Mouse (Mus musculus) urinary bladder, postnatal 25 days (tissue): ENCODE results near the gene Kcnab1.

Experiments used
- DNase-seq: peaks from one replicate; pipeline ENCODE4 v3.0.0; 2022; ENCODE audit warnings: low spot score

Gene Kcnab1

GRCm38 (mm10) chr3:65108945-65109921 lies at the start of gene Kcnab1:
Gene Kcnab1 (plus strand): TSS chr3:65109384.
- DNase-seq = no peak

- no peak for DNase-seq
These were observed 20.9 kb upstream of the Kcnab1 start for GRCm38 (mm10) chr3:65088295-65088694.

DNA sequence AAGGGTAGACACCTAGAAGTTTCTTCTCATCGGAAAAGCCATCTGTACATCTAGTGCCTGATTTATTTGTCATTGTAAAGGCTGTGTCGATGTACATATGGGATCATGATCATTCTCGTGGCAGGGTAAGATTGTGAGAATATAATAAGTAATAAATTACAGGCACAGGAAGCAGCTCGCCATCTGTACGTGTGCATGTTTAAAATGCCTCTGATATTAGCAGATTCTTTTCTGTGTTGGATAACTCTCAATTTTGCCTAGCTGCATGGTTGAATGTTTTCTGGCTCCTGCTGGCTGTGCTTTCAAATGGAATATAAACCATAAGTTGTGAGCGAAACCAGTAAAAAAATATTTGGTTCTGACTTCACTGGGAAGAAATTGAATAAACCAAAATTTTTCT lies 5.1 kb upstream of the Kcnab1 start:
- DNase-seq = no peak

DNA sequence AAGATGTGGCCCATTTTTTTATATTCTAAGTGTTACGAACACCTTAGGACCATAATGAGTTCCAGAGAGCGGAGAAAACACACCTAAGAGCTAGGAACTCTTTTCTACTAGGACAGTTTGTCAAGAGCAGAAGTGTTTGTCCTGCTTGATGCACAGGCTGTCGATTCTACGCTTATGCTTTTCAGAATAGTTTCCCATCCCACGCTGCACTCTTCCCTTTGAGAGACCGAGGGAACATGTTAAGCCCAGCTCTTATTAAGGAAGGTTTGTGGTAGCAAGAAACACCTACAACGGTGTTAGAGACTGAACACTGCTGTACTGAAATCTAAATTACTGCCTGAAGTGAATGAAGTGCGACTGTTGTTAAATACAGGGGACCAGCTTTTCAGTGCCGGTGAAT lies 1.0 kb downstream of the Kcnab1 start:
- no peak for DNase-seq

DNA sequence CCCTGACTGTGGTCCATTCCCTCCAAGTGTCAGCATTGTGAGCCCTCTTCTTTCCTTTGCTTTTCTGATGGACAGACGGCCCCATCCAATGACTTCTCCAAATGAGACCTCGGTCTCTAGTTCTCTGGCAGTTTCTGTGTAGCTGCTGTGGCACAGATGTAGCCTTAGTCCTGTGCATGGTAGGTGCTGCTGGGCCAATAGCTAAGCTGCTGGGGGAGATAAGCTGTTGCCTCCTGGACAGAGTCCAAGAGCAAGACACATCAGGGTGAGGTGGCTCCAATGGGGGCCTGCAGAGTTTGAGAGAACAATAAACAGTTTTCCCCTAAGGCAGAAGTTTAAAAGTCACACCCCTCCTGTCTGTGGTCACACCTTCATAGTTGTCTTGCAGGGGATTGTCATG lies 2.0 kb downstream of the Kcnab1 start:
- DNase-seq = no peak

DNA sequence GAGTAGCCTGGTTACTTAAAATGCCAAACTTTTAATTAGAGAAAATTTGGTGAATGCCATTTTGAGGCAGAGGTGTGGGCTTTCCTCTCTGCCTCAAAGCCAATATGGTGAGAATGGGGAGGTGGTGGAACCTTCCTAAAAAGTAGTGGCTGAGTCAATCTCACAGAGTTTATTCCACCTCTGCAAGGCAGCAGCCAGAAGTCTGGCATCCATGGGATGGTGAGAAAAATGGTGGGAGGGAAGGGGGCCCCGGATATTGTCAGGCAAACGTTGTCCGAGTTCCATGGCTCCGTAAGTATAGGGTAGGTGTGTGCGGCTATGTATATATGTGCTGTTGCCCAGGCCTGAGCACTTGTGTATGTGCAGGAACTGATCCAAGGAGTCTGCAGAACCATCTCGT lies 6.0 kb downstream of the Kcnab1 start:
- no peak for DNase-seq

- no peak for DNase-seq
These were observed 7.8 kb downstream of the Kcnab1 start for GRCm38 (mm10) chr3:65116958-65117357.

DNA sequence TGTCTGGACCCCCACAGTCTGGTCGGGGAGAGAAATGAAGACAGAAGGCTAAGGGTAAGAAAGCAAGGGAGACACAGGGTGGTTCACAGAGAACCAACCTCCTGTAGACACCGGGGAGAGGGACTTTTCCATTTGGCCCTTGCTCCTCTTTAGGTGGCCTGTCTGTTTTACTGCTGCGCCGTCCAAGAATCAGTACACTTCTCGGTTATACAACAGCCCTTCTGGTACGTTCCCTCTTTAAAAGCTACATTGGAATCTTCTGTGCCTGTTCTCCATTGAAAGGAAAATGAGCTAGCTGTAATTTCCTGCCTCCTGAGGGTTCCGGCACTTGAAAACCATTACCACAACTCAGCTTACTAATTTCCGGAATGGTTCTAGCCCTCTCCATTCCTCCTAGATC lies 8.2 kb downstream of the Kcnab1 start:
- DNase-seq = no peak

DNA sequence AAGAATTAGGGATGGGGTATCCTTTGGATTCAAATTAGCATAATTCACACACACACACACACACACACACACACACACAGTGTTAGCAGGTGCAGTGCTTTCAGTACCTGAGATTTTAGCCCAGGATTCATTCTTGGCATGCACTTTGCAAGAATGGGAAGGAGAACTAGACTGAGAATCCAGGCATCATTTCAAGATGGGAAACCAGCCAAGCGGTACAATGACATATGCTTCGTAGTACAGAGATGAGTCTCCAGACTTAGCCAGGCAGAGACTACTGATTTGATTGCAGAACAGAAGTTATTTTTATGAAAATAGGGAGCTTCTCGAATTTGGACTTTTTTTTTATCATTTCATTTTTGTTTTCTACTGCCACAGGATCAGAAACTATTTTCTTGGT lies 15.8 kb downstream of the Kcnab1 start:
- DNase-seq = no peak

DNA sequence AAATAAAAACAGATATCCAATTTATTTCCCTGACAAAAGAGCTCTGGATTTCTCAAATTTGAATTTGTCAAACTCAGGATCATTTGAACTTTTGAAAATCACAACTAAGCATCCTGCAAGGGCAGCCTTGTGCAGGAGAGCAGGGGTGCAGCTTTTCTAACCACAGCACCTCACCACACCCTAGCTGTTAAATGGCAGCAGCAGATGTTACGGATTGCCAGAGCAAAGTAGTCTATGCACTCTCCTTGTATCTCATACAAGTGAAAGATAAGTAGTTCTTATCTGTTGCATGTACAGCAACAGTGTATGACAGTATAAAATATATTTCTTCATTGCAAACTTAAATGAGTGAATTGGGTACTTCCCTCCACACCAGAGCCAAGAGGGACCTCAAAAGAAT lies 20.4 kb downstream of the Kcnab1 start:
- DNase-seq = no peak

DNA sequence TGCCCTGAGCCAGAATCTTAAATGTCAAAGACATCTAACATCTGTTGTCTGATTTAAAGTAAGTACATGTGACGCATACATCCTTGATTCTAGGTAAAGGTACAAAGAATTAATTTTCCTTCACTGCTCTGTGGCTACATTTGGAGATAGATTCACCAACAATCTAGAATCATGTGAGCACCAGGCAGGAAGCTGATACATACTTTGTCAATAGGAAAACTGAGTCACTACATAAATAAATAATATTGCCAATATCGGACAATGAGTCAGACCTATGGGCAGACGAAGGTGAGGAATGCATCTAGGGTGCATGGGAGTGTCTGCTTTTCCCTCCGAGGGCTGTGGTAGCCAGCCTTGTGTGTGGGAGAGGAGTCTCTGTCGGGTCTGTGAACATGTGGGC lies 25.7 kb downstream of the Kcnab1 start:
- DNase-seq = no peak

DNA sequence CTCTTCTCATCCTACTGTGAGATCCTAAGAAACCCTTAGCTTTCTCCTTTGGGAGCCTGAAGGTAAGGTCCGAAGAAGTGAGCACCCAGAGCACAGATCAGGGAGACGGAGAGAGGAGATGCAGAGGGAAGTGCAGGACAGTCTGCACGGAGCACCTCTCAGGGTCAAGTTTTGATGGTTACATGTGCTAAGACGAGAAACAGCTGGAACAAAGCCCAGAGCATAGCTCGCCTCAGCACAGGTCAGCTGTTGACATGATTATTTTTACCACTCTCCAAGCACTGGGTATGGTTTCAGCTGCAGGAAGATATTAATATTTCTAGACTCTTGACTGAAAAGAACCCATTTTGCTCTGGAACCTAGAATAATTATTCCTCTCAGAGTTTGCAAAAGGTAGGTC lies 27.7 kb downstream of the Kcnab1 start:
- DNase-seq = no peak

- DNase-seq = no peak
These were observed 29.6 kb downstream of the Kcnab1 start for GRCm38 (mm10) chr3:65138739-65139138.

DNA sequence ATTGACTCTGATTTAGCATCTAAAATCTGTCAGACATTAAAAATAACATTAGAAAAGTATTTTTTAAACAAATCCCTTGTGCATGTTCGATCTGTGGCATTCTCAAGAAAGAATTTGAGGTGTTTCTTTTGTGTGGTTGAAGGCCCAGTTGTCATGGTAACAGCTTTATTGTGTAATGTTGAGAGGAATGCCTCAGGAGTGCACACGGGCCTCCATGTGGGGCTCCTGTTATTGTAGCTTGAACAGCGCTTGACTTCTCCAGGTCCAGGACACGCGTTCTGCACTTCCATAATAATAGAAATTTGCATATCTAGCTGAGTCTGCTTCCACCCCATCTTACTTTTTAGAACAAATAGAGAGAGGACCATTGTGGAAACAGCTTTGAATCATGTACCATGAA lies 36.0 kb downstream of the Kcnab1 start:
- DNase-seq = no peak

GRCm38 (mm10) chr3:65151808-65152207 lies 42.6 kb downstream of the Kcnab1 start:
- DNase-seq = no peak

DNA sequence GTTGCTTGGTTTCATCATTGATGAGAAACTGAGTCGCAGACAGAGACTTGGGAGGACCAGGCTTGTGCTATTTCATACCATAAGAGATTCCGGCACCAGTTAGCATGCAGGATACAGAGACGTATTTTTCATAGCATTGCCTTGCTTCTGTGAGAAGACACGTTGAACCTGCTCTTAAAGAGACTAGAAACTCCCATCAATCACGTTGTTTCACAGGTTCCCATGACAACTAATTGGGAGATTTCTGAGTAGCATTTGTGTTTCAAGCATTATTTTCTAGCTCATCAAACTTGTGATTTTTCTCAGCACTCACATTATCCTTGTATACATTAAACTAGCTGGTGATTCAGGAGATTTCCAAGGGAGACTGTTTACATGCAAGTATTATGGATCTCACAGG lies 63.8 kb downstream of the Kcnab1 start:
- no peak for DNase-seq

DNA sequence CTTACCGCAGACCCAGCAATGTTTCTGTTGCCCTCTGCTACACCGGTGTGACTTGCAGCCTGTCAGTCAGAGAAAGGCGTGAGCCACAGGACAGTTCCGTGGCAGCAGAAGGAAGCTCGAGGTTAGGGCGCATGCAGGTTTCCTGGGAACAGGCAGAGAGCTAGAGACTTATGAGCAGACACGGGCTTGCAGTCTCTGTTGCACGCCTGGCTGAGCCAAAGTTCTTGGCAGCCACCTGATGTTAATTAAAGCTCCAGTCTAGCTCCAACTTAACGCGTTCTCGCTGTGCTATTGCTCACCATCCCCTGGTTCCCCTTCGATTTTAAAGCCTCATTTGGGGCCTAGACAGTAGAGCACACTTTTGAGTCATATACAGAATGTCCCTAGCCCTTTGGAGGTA lies 65.4 kb downstream of the Kcnab1 start:
- DNase-seq = no peak

DNA sequence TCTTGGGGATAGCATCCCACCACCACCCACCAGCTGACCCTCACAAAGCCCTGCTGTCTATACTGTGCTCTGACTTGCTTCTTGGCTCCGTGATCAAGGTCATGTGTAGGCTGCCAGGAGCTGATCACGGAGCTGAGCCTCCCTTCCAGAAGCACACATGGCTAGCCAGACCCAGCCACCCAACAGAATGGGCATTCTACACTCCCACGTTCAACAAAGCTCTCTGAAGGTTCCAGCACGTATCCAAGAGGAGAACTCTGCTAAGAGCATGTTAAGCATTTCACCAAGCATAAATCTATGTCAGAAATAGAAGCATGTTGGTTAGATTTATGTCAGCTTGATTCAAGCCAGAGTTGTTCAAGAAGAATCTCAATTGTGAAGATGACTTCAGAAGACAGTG lies 66.6 kb downstream of the Kcnab1 start:
- DNase-seq = no peak

GRCm38 (mm10) chr3:65176846-65177245 lies 67.7 kb downstream of the Kcnab1 start:
- DNase-seq = no peak

GRCm38 (mm10) chr3:65187833-65188698 lies 78.9 kb downstream of the Kcnab1 start:
- no peak for DNase-seq

GRCm38 (mm10) chr3:65200611-65201010 lies 91.4 kb downstream of the Kcnab1 start:
- no peak for DNase-seq

DNA sequence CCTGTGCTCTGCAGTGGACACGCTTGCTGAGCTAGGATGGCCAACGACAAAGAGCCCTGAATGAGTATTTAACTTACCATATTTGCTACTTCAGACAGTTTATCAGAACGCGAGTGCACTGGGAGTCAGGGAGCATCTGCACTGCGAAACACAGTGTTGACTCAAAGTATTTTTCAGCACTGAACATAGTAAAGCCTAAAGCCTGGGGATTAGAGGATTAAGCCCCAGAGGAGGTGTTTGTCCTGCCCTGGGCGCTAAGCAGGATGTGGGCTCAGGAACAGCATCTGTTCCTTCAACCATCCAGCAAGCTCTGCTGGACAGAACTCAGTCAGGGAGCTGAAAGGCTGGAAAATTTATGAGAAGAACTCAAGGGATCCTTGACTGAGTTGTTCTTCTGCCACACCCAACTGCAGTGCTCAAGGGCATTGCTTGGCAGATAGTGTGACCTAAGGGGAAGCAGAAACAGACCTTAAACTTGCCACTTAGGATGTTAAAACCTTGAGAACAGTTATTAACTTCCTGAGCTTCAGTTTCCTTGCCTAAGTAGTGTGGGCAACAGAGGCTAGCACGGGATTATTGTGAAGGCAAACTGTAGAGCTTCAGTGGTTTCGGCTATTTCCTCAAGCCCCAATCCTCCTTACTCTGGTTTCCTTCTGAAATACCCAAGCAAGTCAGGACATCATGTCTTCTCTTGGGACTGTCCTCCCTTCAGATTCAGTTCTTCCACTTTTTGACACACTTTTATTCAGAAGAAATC lies 94.4 kb downstream of the Kcnab1 start:
- DNase-seq = no peak
